Mouse (Mus musculus): Measurements from ENCODE around the gene Il17rc. TPM values are rescaled to one million over a fixed set of nuclear protein-coding genes. Genes with fewer than 3 reads are reported as not detected.

Il17rc gene
- polyA plus RNA-seq, 1 experiment from 2014 or later: 3.5 TPM

DNA sequence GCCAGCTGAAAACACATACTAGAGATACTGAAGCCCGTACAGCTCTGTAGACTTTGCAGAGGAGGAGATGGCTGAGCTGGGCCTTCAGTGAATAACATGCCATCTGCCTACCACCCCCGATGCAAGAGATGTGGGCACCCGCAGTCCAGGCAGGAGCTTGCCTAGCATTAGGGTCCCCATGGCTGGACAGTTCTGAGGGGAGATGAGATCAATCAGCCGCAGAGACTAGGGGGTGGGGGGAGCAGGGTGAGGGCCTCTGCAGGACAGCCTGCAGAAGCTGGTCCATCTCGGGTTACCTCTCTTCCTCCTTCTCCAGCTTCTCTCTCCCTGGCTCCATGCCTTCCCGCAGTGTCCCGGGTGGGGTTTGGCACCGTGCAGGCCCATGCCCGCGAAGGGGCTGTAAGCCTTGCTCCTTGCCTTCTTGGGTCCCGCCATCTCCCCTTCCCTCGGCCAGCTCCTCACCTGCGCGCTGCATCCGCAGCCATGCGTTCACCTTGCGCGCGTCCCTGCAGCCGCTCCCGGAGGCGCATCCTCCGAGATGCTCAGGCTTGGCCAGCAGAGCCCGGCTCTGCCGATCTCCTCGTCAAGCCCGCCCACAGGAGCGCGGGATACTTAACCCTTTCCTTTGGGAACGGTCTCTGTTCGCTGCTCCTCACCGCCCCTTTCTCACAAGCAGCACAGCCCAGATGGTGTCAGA, 30.3 kb downstream of the Il17rc start, which contains the start of gene Prrt3:
Gene Prrt3 (minus strand): TSS at position 544 of the 697 bp plus-strand sequence.
- no peaks in the 10 kb centered on the region for H3K9me3 ChIP-seq (ENCODE audit: control insufficient read depth, low read length)
- peak within 1 kb of the TSS; percentile 64 for H3K4me3 ChIP-seq (replicated peaks; ENCODE audit: low read length)
- peak; percentile 91 for ATAC-seq
- H3K4me1 ChIP-seq (replicated peaks; ENCODE audit: control insufficient read depth, insufficient read depth, low read length): peaks cover 11% of the 10 kb centered on the region; the same call in 1 of the 2 replicates
- H3K27me3 ChIP-seq (replicated peaks; ENCODE audit: control insufficient read depth, insufficient read depth, low read length): no peaks in the 10 kb centered on the region
- H3K27ac ChIP-seq (ENCODE audit: low read length): no peak within 1 kb of the TSS
- WGBS: 2% methylated on average over 30 of the region's 32 CpGs
- H3K9ac ChIP-seq (replicated peaks; ENCODE audit: low read depth, low read length): peak within 1 kb of the TSS; percentile 72
- H3K4me2 ChIP-seq (ENCODE audit: low read length): peak within 1 kb of the TSS; percentile 58
- H3K36me3 ChIP-seq (ENCODE audit: control insufficient read depth, insufficient read depth): no peaks in the 10 kb centered on the region

DNA sequence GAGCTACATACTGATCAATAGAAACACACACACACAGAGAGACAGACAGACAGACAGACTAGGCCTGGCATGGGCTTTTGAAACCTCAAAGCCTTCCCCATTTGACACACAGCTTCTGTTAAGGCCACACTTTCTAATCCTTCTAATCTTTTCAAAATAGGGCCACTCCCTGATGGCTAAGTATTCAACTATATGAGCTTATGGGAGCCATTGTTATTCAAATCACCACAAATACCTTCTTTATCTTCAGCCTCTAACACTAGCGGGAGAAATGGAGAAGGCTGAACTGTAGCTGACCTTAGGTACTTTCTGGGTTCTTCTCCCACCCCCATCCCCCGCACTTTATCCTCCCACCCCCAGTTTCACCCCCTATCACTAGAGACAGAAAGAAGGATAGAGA, 31.6 kb downstream of the Il17rc start:
- Histone ChIP-seq H3K4me1 (replicated peaks; ENCODE audit: control insufficient read depth, insufficient read depth, low read length) (peaks cover 11% of the 10 kb centered on the region; the same call in 1 of the 2 replicates), H3K9ac (replicated peaks; ENCODE audit: low read depth, low read length) (no peak overlapping the region), H3K36me3 (ENCODE audit: control insufficient read depth, insufficient read depth) (no peaks in the 10 kb centered on the region), H3K4me2 (ENCODE audit: low read length) (no peak overlapping the region), H3K4me3 (replicated peaks; ENCODE audit: low read length) (no peak overlapping the region), H3K27me3 (replicated peaks; ENCODE audit: control insufficient read depth, insufficient read depth, low read length) (no peaks in the 10 kb centered on the region), H3K9me3 (ENCODE audit: control insufficient read depth, low read length) (no peaks in the 10 kb centered on the region), H3K27ac (ENCODE audit: low read length) (no peak overlapping the region)
- ATAC-seq: no peak
- WGBS: 25% methylated on average over 2 of the region's 2 CpGs

- WGBS: 83% methylated on average over 1 of the region's 1 CpGs
- peaks cover 10% of the 10 kb centered on the region; the same call in 1 of the 2 replicates for H3K4me1 ChIP-seq (replicated peaks; ENCODE audit: control insufficient read depth, insufficient read depth, low read length)
- no peaks in the 10 kb centered on the region for H3K27me3 ChIP-seq (replicated peaks; ENCODE audit: control insufficient read depth, insufficient read depth, low read length)
- no peak overlapping the region for H3K4me2 ChIP-seq (ENCODE audit: low read length)
- no peak overlapping the region for H3K27ac ChIP-seq (ENCODE audit: low read length)
- no peak overlapping the region for H3K4me3 ChIP-seq (replicated peaks; ENCODE audit: low read length)
- H3K36me3 ChIP-seq (ENCODE audit: control insufficient read depth, insufficient read depth): no peaks in the 10 kb centered on the region
- H3K9ac ChIP-seq (replicated peaks; ENCODE audit: low read depth, low read length): no peak overlapping the region
- ATAC-seq: no peak
- H3K9me3 ChIP-seq (ENCODE audit: control insufficient read depth, low read length): no peaks in the 10 kb centered on the region
Observed at GRCm38 (mm10) chr6:113505689-113506088, 34.5 kb downstream of the Il17rc start.

DNA sequence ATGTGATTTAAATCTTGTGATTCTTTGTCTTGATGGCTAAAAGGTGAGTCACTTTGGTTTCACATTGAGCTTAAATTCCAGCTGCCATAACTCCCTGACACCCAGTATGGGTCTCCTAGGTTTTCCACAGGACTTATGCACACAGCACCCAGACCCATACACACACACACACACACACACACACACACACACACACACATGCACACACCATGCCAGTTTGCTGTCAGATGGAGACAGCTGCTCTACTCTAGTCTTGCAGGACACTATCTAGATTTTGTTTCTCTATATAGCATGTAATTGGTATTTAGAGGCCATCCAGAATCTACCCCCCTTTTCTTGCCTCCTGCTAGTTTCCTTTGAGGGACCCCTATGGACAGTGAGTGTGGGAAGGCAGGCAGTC, 35.9 kb downstream of the Il17rc start:
- Histone ChIP-seq H3K4me2 (ENCODE audit: low read length) (no peak overlapping the region), H3K4me3 (replicated peaks; ENCODE audit: low read length) (no peak overlapping the region), H3K4me1 (replicated peaks; ENCODE audit: control insufficient read depth, insufficient read depth, low read length) (no peaks in the 10 kb centered on the region), H3K36me3 (ENCODE audit: control insufficient read depth, insufficient read depth) (no peaks in the 10 kb centered on the region), H3K27ac (ENCODE audit: low read length) (no peak overlapping the region), H3K9me3 (ENCODE audit: control insufficient read depth, low read length) (no peaks in the 10 kb centered on the region), H3K27me3 (replicated peaks; ENCODE audit: control insufficient read depth, insufficient read depth, low read length) (no peaks in the 10 kb centered on the region), H3K9ac (replicated peaks; ENCODE audit: low read depth, low read length) (no peak overlapping the region)
- ATAC-seq: no peak

DNA sequence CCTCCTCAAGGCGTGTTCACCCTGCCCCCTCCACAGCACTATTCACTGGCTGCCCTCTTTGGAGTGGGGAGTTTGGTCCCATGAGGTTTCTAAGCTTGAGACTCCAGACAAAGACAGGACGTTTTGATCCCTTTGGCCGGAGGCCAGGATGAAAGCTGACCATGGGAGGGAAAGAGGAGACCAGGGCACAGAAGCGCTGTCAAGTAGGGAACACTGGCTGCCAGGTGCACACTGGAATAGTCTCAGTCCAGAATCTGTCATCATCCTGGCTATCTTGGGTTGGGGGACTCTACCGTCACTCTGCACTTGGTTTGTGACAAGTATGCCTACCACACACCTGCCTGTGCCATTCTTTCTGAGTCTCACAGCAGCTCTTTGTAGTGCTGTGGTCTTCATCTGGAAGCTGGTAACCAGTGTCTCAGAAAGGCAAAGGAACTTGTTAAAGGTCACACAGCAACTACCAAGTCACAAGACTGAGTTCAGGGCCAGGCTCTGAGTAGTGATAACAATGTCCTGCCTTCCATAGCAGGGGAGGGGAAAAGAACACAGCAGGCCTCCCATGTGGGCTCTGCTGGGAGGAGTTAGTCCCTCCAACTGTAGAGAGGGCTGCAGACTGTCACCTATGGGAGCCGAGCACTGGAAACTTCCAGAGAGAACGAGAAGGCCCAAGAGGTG, 37.2 kb downstream of the Il17rc start:
- Histone ChIP-seq H3K27me3 (replicated peaks; ENCODE audit: control insufficient read depth, insufficient read depth, low read length) (no peaks in the 10 kb centered on the region), H3K4me3 (replicated peaks; ENCODE audit: low read length) (no peak overlapping the region), H3K4me2 (ENCODE audit: low read length) (no peak overlapping the region), H3K9ac (replicated peaks; ENCODE audit: low read depth, low read length) (no peak overlapping the region), H3K9me3 (ENCODE audit: control insufficient read depth, low read length) (no peaks in the 10 kb centered on the region), H3K4me1 (replicated peaks; ENCODE audit: control insufficient read depth, insufficient read depth, low read length) (no peaks in the 10 kb centered on the region), H3K36me3 (ENCODE audit: control insufficient read depth, insufficient read depth) (peaks cover 2% of the 10 kb centered on the region; the same call in 1 of the 2 replicates), H3K27ac (ENCODE audit: low read length) (no peak overlapping the region)
- no peak for ATAC-seq
- 60% methylated on average over 7 of the region's 7 CpGs for whole genome bisulfite sequencing

- ATAC-seq: no peak
Observed at GRCm38 (mm10) chr6:113508947-113509280, 37.7 kb downstream of the Il17rc start.

DNA sequence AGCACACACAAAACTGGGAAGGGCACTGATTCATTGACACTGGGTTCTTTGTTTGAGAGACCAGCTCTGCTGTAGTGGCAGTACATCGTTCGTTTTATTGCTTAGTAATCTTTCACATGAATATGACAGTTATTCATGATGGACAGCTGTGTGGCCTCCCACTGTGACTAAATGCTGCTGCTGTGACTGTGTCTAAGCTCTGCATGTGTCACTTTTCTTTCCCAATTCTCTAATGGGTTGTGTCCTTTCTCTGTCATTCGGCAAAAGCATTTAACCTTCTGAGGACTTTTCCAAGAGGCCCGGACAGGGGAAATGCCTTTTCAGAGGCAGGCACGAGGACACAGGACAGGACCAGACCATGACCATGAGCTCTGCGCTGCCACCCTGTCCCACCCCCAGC, 42.7 kb downstream of the Il17rc start:
- H3K27ac ChIP-seq (ENCODE audit: low read length): no peak overlapping the region
- no peak overlapping the region for H3K9ac ChIP-seq (replicated peaks; ENCODE audit: low read depth, low read length)
- H3K4me3 ChIP-seq (replicated peaks; ENCODE audit: low read length): no peak overlapping the region
- ATAC-seq: no peak
- no peaks in the 10 kb centered on the region for H3K4me1 ChIP-seq (replicated peaks; ENCODE audit: control insufficient read depth, insufficient read depth, low read length)
- no peaks in the 10 kb centered on the region for H3K9me3 ChIP-seq (ENCODE audit: control insufficient read depth, low read length)
- 93% methylated on average over 6 of the region's 6 CpGs for WGBS
- no peaks in the 10 kb centered on the region for H3K27me3 ChIP-seq (replicated peaks; ENCODE audit: control insufficient read depth, insufficient read depth, low read length)
- peaks cover 53% of the 10 kb centered on the region for H3K36me3 ChIP-seq (ENCODE audit: control insufficient read depth, insufficient read depth)
- no peak overlapping the region for H3K4me2 ChIP-seq (ENCODE audit: low read length)

More at GRCm38 (mm10) chr6:113508947-113509280, 37.7 kb downstream of the Il17rc start:
- no peaks in the 10 kb centered on the region for H3K9me3 ChIP-seq (ENCODE audit: control insufficient read depth, low read length)
- H3K4me1 ChIP-seq (replicated peaks; ENCODE audit: control insufficient read depth, insufficient read depth, low read length): no peaks in the 10 kb centered on the region
- H3K27me3 ChIP-seq (replicated peaks; ENCODE audit: control insufficient read depth, insufficient read depth, low read length): no peaks in the 10 kb centered on the region
- 42% methylated on average over 5 of the region's 5 CpGs for WGBS
- H3K36me3 ChIP-seq (ENCODE audit: control insufficient read depth, insufficient read depth): peaks cover 7% of the 10 kb centered on the region
- no peak overlapping the region for H3K9ac ChIP-seq (replicated peaks; ENCODE audit: low read depth, low read length)
- H3K4me2 ChIP-seq (ENCODE audit: low read length): no peak overlapping the region
- H3K4me3 ChIP-seq (replicated peaks; ENCODE audit: low read length): no peak overlapping the region
- H3K27ac ChIP-seq (ENCODE audit: low read length): no peak overlapping the region

DNA sequence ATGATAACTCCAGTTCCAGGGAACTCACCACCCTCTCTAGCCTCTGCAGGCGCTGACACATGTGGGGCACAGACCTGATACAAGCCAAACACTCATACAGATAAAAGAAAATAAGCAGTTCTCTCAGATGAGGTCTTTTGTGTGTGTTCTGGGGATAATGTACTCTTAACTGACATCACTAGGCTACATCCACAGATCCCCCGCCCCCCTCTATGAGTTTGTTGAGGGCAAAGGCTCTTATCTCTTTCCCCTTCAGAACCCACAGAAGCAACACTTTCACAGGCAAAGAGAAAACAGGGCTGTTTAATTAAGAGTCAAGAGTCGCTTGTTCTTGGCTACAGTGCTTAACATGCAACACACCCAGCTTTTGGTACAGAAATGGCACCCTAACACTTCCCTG, 43.4 kb downstream of the Il17rc start:
- 95% methylated on average over 3 of the region's 3 CpGs for WGBS
- Histone ChIP-seq H3K4me3 (replicated peaks; ENCODE audit: low read length) (no peak overlapping the region), H3K36me3 (ENCODE audit: control insufficient read depth, insufficient read depth) (peaks cover 59% of the 10 kb centered on the region), H3K9ac (replicated peaks; ENCODE audit: low read depth, low read length) (no peak overlapping the region), H3K4me2 (ENCODE audit: low read length) (no peak overlapping the region), H3K27me3 (replicated peaks; ENCODE audit: control insufficient read depth, insufficient read depth, low read length) (no peaks in the 10 kb centered on the region), H3K9me3 (ENCODE audit: control insufficient read depth, low read length) (no peaks in the 10 kb centered on the region), H3K4me1 (replicated peaks; ENCODE audit: control insufficient read depth, insufficient read depth, low read length) (no peaks in the 10 kb centered on the region), H3K27ac (ENCODE audit: low read length) (no peak overlapping the region)
- ATAC-seq: no peak

DNA sequence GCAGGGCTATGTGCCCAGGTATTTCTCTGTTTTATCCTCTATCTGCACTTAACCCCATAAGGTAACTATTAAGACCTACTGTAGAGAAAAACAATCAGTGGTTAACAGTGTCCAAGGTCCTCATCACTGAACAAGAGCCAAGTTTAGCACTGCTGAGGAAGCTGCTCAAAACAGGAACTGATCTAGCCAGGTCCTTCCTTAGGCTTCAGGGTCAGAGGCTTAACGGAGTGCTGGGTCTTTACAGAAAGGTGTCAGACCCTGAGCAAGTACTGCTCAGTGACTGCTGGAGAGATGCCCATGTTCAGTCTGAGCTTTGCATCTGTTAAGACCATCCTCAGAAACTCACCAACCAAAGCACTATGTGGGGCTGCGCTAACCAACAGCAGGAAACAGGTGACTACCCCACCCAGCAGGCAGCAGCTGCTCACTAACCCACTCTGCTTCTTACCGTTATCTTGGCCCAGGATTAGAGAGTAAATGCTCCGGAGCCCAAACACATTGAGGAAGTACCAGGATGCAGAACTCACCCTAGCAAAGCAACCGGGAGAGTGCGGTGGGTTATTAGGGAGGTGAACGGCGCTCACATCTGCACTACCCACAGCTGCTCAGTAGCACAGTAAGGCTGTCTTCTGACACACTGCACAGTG, 46.3 kb downstream of the Il17rc start:
- Histone ChIP-seq H3K9me3 (ENCODE audit: control insufficient read depth, low read length) (no peaks in the 10 kb centered on the region), H3K27ac (ENCODE audit: low read length) (no peak overlapping the region), H3K4me3 (replicated peaks; ENCODE audit: low read length) (no peak overlapping the region), H3K27me3 (replicated peaks; ENCODE audit: control insufficient read depth, insufficient read depth, low read length) (no peaks in the 10 kb centered on the region), H3K9ac (replicated peaks; ENCODE audit: low read depth, low read length) (no peak overlapping the region), H3K4me2 (ENCODE audit: low read length) (no peak overlapping the region), H3K4me1 (replicated peaks; ENCODE audit: control insufficient read depth, insufficient read depth, low read length) (no peaks in the 10 kb centered on the region), H3K36me3 (ENCODE audit: control insufficient read depth, insufficient read depth) (peaks cover 68% of the 10 kb centered on the region)
- ATAC-seq: no peak
- WGBS: 96% methylated on average over 8 of the region's 8 CpGs

All from forebrain, embryonic 16.5 days (tissue).